Mouse (Mus musculus) midbrain, embryonic 12.5 days (tissue): Measurements from ENCODE around the gene Tmem52. TPM values are rescaled to one million over a fixed set of nuclear protein-coding genes. Genes with fewer than 3 reads are reported as not detected.

ENCODE experiments used
- ATAC-seq: fragments of 200-750 bp; cut with Nextera tagmentation; 2 replicates; pipeline ENCODE4 v1.8.0; 2017; ENCODE audit warnings: low read depth, moderate TSS enrichment, moderate library complexity; ENCODE audit not compliant: low FRiP score
- H3K27ac ChIP-seq: fragments of 300-500 bp; sonication (generic); replicated peaks from 2 replicates; pipeline ENCODE4 v1.5.1; 2016; ENCODE audit warnings: mild to moderate bottlenecking
- H3K27me3 ChIP-seq: fragments of 300-500 bp; sonication (generic); 2 replicates; pipeline ENCODE4 v1.6.1; 2016; ENCODE audit warnings: mild to moderate bottlenecking
- H3K36me3 ChIP-seq: fragments of 300-500 bp; sonication (generic); 2 replicates; pipeline ENCODE4 v1.6.1; 2016
- H3K4me1 ChIP-seq: fragments of 300-500 bp; sonication (generic); 2 replicates; pipeline ENCODE4 v1.6.1; 2016
- H3K4me2 ChIP-seq: fragments of 300-500 bp; sonication (generic); replicated peaks from 2 replicates; pipeline ENCODE4 v1.6.1; 2016; ENCODE audit warnings: mild to moderate bottlenecking, moderate library complexity
- H3K4me3 ChIP-seq: fragments of 300-500 bp; sonication (generic); 2 replicates; pipeline ENCODE4 v1.5.1; 2016; ENCODE audit warnings: mild to moderate bottlenecking
- H3K9ac ChIP-seq: fragments of 300-500 bp; sonication (generic); replicated peaks from 2 replicates; pipeline ENCODE4 v1.6.1; 2016; ENCODE audit warnings: mild to moderate bottlenecking, moderate library complexity
- H3K9me3 ChIP-seq: fragments of 300-500 bp; sonication (generic); 2 replicates; pipeline ENCODE4 v1.6.1; 2016; ENCODE audit warnings: mild to moderate bottlenecking
- WGBS: fragments of 180-500 bp; shearing (Covaris S2); methylation state at CpG from one replicate; pipeline ENCODE4 v1.1.7; 2016; 5-methylcytosine and 5-hydroxymethylcytosine counted together
- polyA plus RNA-seq: library from polyadenylated mRNA; unstranded; fragments of >200 nt; fragmentation: Nextera tagmentation; extraction: Ambion mirVana; gene quantifications from 2 replicates; pipeline ENCODE4 v1.2.1, GENCODE M21; 2016

Tmem52 gene
- polyA plus RNA-seq, 1 experiment from 2014 or later: 0.20 TPM

GRCm38 (mm10) chr4:155517948-155518517 lies 49.1 kb downstream of the Tmem52 start:
- no peak overlapping the region for H3K4me2 ChIP-seq

More at GRCm38 (mm10) chr4:155517948-155518517, 49.1 kb downstream of the Tmem52 start:
- no peak for ATAC-seq
- no peak overlapping the region for H3K27ac ChIP-seq
- H3K36me3 ChIP-seq: peaks cover 11% of the 10 kb centered on the region; the same call in 1 of the 2 replicates
- no peaks in the 10 kb centered on the region for H3K27me3 ChIP-seq
- H3K9me3 ChIP-seq: no peaks in the 10 kb centered on the region
- H3K4me1 ChIP-seq: no peaks in the 10 kb centered on the region
- no peak overlapping the region for H3K4me3 ChIP-seq
- H3K9ac ChIP-seq: no peak overlapping the region
- WGBS: 83% methylated on average over 7 of the region's 7 CpGs

Other genes starting within 250 kb of the Tmem52 start
- gene Ski, start 246.5 kb upstream of the Tmem52 start, polyA plus RNA-seq: 11.2 and 12.2 TPM in 2 replicates
- 102 TPM in 2 replicates for gene Faap20, start 219.3 kb upstream of the Tmem52 start, polyA plus RNA-seq
- gene Prkcz, start 107.8 kb upstream of the Tmem52 start, polyA plus RNA-seq: 30.9 and 32.6 TPM in 2 replicates
- 0.27 TPM in 1 of 2 replicates, not detected in the other for gene Gabrd, start 71.0 kb upstream of the Tmem52 start, polyA plus RNA-seq
- 5.6 and 6.9 TPM in 2 replicates for gene Cfap74, start 59.9 kb upstream of the Tmem52 start, polyA plus RNA-seq
- gene Gnb1, start 22.2 kb downstream of the Tmem52 start, polyA plus RNA-seq: 751 and 797 TPM in 2 replicates
- 92.5 and 96.6 TPM in 2 replicates for gene Nadk, start 93.3 kb downstream of the Tmem52 start, polyA plus RNA-seq
- gene Slc35e2, start 132.3 kb downstream of the Tmem52 start, polyA plus RNA-seq: 15.4 and 17.1 TPM in 2 replicates
- 84.0 and 84.9 TPM in 2 replicates for gene Cdk11b, start 155.7 kb downstream of the Tmem52 start, polyA plus RNA-seq
- gene Gm10563, start 176.3 kb downstream of the Tmem52 start, polyA plus RNA-seq: not detected in 2 replicates
- gene Mmp23, start 184.3 kb downstream of the Tmem52 start, polyA plus RNA-seq: 4.4 and 5.7 TPM in 2 replicates
- gene Mib2, start 200.1 kb downstream of the Tmem52 start, polyA plus RNA-seq: 32.7 and 35.0 TPM in 2 replicates
- 5.7 and 7.0 TPM in 2 replicates for gene Fndc10, start 225.2 kb downstream of the Tmem52 start, polyA plus RNA-seq
- 140 TPM in 2 replicates for gene Ssu72, start 235.7 kb downstream of the Tmem52 start, polyA plus RNA-seq